Mouse (Mus musculus) C2C12 (cell line): Measurements from ENCODE around the gene Gm10570.

Source experiments
- CTCF ChIP-seq: IDR thresholded peaks from one replicate; pipeline ENCODE4 v1.5.1; 2011; ENCODE audit not compliant: control insufficient read depth, insufficient read depth, insufficient read length
- MYOD1 ChIP-seq: IDR thresholded peaks from one replicate; pipeline ENCODE4 v1.6.1; 2011; ENCODE audit warnings: low read depth; ENCODE audit not compliant: control insufficient read depth, insufficient read length

DNA sequence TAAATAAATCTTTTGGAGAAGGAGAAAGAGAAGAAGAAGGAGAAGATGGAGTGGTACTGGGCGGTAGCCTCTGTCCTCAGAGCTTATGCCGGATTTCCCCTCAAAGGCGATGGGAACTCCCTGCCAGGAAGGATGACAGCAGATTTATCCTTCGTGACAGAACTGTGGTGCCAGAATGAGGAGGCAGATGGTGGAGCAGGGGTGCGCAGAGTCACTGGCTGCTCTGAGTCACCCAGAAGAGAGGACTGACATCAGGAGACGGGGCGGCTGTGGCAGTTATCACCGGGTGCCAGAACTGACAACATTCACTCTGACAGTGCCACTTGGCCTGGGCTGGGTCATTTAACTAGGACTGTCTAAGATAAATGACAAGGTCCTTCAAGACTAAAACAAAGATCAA is 38.4 kb downstream of the Gm10570 start:
- peak; percentile 35 for TF ChIP-seq MYOD1
- TF ChIP-seq CTCF: no peak
